Mouse (Mus musculus) lung, adult 2 months (tissue): Measurements from ENCODE around the gene Maged2. TPM values are rescaled to one million over a fixed set of nuclear protein-coding genes. Genes with fewer than 3 reads are reported as not detected.
"Not testable (repeated sequence)": the region's sequence is repeated elsewhere in the genome, so short reads cannot be mapped to it uniquely, and the experiment has no call there.

Experiments
- DNase-seq: peaks from one replicate; pipeline ENCODE4 v3.0.0; 2022
- H3K4me1 ChIP-seq: fragments of 200-500 bp; 2 replicates; pipeline ENCODE4 v1.6.1; 2011; ENCODE audit warnings: low read length; ENCODE audit not compliant: control insufficient read depth, insufficient read depth
- H3K4me3 ChIP-seq: fragments of 200-500 bp; replicated peaks from 2 replicates; pipeline ENCODE3; 2011; ENCODE audit warnings: low read depth, mild to moderate bottlenecking, control low read depth, low read length; ENCODE audit errors: extremely low read depth
- CTCF ChIP-seq: fragments of 200-500 bp; IDR thresholded peaks from 2 replicates; pipeline ENCODE4 v1.5.1; 2011; ENCODE audit warnings: mild to moderate bottlenecking, low read length, control low read depth; ENCODE audit not compliant: insufficient read depth
- POLR2A ChIP-seq: fragments of 200-500 bp; IDR thresholded peaks from 2 replicates; pipeline ENCODE4 v1.6.1; 2011; ENCODE audit warnings: low read depth, mild to moderate bottlenecking, control low read depth, low read length, borderline replicate concordance; ENCODE audit errors: extremely low read depth
- WGBS: fragments of 180-500 bp; shearing (Covaris S2); methylation state at CpG from one replicate; pipeline ENCODE4 v1.1.7; 2018; 5-methylcytosine and 5-hydroxymethylcytosine counted together
- polyA plus RNA-seq: library from polyadenylated mRNA; depleted of rRNA; stranded (reverse); fragments of >200 nt; gene quantifications from 2 replicates; pipeline ENCODE4 v1.2.3, GENCODE M21; 2012; rRNA removed

Gene Maged2
- 31.8 and 41.1 TPM in 2 replicates for polyA plus RNA-seq

- Histone ChIP-seq H3K4me1 (peaks cover 2% of the 10 kb centered on the region; the same call in 1 of the 2 replicates), H3K4me3 (peak within 1 kb of the TSS; percentile 97)
- no peak for DNase-seq
- WGBS, result 26% methylated on average over 7 of the region's 7 CpGs
- TF ChIP-seq CTCF (no peak), POLR2A (peak; percentile 44; the same call in 1 of the 2 replicates)
These were observed at the start of gene Maged2 for GRCm38 (mm10) chrX:150814139-150814469. TSS of gene Maged2 (minus strand) at chrX:150814345.

DNA sequence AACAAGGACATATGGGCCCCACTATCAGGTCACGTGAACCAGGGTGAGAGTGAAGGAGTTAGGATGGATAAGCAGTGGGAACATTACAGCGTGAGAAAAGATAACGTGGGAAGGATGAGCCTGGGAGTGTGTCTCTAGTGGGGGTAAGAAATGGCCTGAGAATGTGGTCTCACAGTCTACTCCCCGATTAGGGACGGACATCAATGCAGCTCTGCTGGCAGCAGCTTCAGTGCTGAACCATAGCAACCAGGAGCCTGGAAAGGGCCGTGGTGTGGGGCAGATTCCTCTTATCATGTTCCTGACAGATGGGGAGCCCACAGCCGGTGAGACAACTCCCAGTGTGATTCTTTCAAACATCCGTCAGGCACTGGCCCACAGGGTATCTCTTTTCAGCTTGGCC is 34.1 kb upstream of the Maged2 start:
- no peak for TF ChIP-seq CTCF
- no peak for TF ChIP-seq POLR2A
- no peak overlapping the region for H3K4me3 ChIP-seq

DNA sequence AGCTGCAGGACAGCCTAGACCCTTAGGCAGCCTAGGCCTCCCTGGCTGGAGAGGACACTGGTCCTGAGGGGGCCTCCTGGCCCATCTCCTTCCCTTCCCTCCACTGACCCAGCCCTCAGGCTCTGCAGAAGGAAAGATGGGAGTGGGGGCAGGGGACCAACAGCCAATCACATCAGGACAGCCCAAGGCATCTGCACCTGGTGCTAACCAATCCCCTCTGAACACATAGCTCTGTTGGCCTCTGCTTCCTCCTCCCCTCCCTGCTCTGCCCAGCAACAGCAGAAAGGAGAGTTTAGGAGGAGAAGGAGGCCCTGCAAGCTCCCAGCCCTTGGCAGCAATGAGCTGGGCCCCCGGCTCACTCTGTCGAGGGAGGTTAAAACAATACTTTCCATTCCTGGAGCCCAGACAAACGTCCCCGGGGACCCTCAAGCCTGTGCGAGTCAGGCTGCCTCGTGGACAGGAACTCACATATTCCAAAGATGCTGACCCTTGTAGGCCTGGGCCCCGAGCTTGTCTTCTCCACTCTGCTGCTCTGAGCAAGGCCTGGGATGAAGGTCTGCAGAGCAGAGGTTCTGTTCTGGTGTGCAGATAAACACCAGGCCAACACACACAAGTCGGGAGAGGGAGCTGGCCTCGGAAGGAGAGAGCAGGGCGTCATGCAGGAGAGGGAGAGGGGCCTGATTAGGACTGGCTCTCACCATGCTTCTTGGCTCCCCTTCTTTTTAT is 31.5 kb upstream of the Maged2 start:
- 63% methylated on average over 6 of the region's 10 CpGs for WGBS
- not testable (repeated sequence) for H3K4me3 ChIP-seq, DNase-seq, H3K4me1 ChIP-seq

More for the DNA sequence above, 34.1 kb upstream of the Maged2 start:
- WGBS, result 65% methylated on average over 8 of the region's 8 CpGs
- DNase-seq, result no peak
- H3K4me1 ChIP-seq, result no peaks in the 10 kb centered on the region

DNA sequence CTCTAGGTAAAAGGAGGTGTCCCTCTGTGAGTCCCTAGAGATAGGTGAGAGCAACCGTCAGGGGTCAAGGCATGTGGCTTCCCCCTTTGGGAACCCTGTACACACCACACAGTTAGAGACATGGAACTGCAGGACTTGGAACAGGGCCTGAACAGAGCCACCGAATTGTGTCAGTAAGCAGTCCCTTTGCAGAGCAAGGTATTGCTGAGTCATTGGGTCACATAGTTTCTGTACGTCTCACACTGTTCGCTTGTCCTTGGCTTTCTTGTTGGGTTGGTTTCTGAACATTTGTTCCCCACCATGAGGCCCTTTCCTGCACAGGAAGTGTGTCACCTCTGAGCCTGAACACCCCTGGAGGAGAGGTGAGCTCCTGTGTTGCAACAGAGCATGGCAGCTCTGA is 29.1 kb upstream of the Maged2 start:
- WGBS, result 63% methylated on average over 2 of the region's 4 CpGs

GRCm38 (mm10) chrX:150830297-150830696 is 16.2 kb upstream of the Maged2 start:
- TF ChIP-seq CTCF (no peak), POLR2A (no peak)
- DNase-seq, result no peak
- Histone ChIP-seq H3K4me1 (no peaks in the 10 kb centered on the region; the same call in 1 of the 2 replicates), H3K4me3 (no peak overlapping the region)
- 73% methylated on average over 4 of the region's 4 CpGs for WGBS

More for the DNA sequence above, 29.1 kb upstream of the Maged2 start:
- H3K4me1 ChIP-seq, H3K4me3 ChIP-seq, DNase-seq: not testable (repeated sequence)

DNA sequence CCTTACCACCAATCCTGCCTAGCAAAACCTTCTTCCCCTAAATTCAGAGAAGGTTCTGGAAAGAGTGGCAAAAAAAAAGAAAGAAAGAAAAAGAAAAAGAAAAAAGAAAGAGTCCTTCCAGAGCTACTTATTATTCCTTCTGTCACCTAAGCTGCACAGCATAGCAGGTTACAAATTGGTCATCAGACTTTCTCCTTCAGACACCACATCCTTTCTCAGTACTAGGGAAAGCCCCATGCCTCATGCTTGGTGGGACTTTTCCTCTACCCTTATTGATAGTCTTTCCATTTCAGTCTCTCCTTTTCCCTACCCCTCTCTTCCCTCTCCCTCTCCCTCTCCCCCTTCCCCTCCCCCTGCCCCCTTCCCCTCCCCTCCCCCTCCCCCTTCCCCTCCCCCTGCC is 3.1 kb upstream of the Maged2 start:
- no peak for TF ChIP-seq CTCF
- TF ChIP-seq POLR2A, result no peak
- Histone ChIP-seq H3K4me1 (peaks cover 2% of the 10 kb centered on the region; the same call in 1 of the 2 replicates), H3K4me3 (no peak overlapping the region)
- DNase-seq, result no peak

DNA sequence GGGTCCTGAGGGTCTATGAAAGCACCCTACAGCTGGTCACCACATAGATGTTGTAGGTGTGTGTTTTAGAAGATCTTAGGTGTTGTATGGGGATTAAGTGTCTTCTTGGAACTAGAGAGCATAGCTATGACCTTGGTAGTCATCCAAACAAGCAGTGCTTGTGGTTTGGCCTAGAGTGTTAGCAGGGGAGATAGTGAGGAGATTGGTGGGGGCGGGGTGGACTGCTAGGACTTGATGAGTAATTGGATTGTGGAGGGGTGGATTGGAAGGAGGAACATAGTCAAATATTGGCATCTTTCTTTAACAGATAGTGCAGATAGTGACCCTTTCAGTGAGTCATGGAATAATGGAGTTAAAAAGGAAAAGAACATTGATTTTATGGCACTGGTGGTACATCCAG is 1.5 kb upstream of the Maged2 start:
- 80% methylated on average over 1 of the region's 1 CpGs for WGBS
- H3K4me3 ChIP-seq, result no peak overlapping the region
- no peak for DNase-seq
- peaks cover 2% of the 10 kb centered on the region; the same call in 1 of the 2 replicates for H3K4me1 ChIP-seq
- no peak for TF ChIP-seq POLR2A

GRCm38 (mm10) chrX:150813464-150814138 is 544 bp downstream of the Maged2 start:
- TF ChIP-seq POLR2A (no peak), CTCF (no peak)
- peak; percentile 5 for DNase-seq
- peak overlapping the region; percentile 97 for H3K4me3 ChIP-seq
- H3K4me1 ChIP-seq, result peaks cover 2% of the 10 kb centered on the region; the same call in 1 of the 2 replicates
- WGBS, result 34% methylated on average over 16 of the region's 16 CpGs

DNA sequence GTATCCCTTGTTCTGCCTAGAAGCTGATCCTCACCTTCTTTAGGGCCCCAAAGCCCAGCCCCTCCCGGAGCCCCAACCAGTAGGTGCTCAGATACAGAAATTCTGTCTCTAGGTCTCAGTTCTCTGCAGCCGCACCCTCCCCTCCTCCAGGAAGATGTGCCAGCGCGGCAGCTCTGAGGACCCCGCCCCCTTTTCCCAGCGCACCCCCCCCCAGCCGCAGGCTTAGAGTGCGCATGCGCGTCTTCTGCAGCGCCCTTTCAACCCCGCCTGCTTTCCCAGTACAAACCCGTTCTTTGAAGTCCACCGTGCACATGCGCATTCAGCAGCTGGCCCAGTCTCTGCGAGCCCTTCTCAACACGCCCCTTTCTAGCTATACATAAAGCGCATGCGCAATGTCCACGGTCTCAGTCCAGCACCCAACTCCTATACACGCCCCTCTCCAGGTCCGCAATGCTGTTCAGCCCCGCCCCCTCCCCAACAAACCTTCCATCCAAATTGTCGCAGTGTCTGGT is 1.3 kb downstream of the Maged2 start:
- peak; percentile 61 for DNase-seq
- H3K4me1 ChIP-seq, result peaks cover 2% of the 10 kb centered on the region; the same call in 1 of the 2 replicates
- TF ChIP-seq CTCF, result no peak
- no peak for TF ChIP-seq POLR2A
- 30% methylated on average over 24 of the region's 24 CpGs for WGBS
- H3K4me3 ChIP-seq, result peak overlapping the region; percentile 97

GRCm38 (mm10) chrX:150800987-150801386 is 13.2 kb downstream of the Maged2 start:
- not testable (repeated sequence) for H3K4me3 ChIP-seq, H3K4me1 ChIP-seq, DNase-seq
- 63% methylated on average over 2 of the region's 4 CpGs for WGBS

DNA sequence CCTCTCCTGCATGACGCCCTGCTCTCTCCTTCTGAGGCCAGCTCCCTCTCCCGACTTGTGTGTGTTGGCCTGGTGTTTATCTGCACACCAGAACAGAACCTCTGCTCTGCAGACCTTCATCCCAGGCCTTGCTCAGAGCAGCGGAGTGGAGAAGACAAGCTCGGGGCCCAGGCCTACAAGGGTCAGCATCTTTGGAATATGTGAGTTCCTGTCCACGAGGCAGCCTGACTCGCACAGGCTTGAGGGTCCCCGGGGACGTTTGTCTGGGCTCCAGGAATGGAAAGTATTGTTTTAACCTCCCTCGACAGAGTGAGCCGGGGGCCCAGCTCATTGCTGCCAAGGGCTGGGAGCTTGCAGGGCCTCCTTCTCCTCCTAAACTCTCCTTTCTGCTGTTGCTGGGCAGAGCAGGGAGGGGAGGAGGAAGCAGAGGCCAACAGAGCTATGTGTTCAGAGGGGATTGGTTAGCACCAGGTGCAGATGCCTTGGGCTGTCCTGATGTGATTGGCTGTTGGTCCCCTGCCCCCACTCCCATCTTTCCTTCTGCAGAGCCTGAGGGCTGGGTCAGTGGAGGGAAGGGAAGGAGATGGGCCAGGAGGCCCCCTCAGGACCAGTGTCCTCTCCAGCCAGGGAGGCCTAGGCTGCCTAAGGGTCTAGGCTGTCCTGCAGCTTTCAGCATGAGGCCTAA is 15.5 kb downstream of the Maged2 start:
- WGBS, result 87% methylated on average over 3 of the region's 10 CpGs
- not testable (repeated sequence) for H3K4me1 ChIP-seq, H3K4me3 ChIP-seq, DNase-seq
